Mouse (Mus musculus) gonadal fat pad, adult 2 months (tissue): ENCODE results near the gene Gm20388. TPM values are rescaled to one million over a fixed set of nuclear protein-coding genes. Genes with fewer than 3 reads are reported as not detected.
A peak's percentile ranks its signal among the peaks of the same experiment; 100 is the strongest.

Experiments used
- DNase-seq: peaks from one replicate; pipeline ENCODE4 v3.0.0-alpha.2; 2012; ENCODE audit warnings: low read depth
- polyA plus RNA-seq: library from polyadenylated mRNA; depleted of rRNA; stranded (reverse); fragments of >200 nt; gene quantifications from 2 replicates; pipeline ENCODE4 v1.2.3, GENCODE M21; 2012

The Gm20388 gene
- polyA plus RNA-seq, 1 experiment, result 119 TPM

DNA sequence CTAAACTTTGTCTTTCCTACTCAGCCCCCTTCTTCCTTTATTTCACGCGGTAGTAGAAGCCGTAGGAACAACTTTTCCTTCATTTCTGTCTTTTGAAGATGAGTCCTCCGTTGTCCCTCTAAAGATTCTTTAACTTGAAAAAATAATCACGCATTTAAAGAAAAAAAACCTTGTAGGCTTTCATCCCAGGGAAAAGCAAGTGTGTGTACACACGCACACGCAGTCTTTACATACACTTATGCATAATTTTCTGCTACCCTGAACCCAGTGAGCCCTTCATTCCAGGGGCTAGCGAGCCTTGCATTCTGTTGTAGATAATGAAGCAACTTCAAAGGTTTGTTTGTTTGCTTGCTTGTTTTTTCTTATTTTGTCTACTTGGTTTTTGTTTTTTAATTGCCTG, 1177.6 kb downstream of the Gm20388 start:
- no peak for DNase-seq

DNA sequence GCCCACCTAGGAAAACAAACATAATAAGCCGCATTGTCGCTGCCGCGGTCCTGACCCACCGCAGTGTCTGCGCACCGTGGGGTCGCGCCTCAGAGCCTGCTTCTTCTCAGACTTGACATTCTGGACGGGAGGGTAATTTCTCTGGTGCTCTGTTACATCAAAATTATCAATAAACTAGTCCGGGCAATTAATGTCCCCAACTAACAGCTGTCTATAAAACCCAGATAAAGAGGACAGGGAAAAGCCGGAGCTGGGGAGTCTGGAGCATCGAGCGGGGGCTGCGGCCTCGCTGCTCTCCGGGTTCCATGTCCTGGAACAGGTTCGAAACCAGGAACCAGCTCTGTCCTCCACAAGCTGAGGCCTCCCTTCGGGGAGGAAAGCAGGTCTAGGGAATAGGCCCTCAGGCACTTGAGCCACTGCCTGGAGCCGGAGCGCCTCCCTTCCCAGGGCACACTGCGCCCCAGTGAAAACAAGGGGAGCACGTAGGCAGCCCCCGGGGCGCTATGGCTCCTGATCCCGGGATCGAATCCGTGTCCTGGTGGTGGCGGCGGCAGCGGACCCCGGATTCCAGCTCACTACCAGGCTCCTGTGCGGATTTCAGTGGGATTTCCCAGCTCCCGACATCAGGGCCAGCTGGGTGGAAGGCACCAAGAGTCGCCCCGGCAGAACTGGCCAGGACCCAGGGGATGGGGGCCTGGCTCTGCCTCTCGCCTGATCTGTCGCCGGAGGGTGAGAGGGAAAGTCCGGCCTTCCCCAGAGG, 1178.4 kb downstream of the Gm20388 start:
- DNase-seq, result no peak

- no peak for DNase-seq
Observed at GRCm38 (mm10) chr8:121089631-121090380, 1179.2 kb downstream of the Gm20388 start.

GRCm38 (mm10) chr8:121090716-121091115, 1180.1 kb downstream of the Gm20388 start:
- no peak for DNase-seq

DNA sequence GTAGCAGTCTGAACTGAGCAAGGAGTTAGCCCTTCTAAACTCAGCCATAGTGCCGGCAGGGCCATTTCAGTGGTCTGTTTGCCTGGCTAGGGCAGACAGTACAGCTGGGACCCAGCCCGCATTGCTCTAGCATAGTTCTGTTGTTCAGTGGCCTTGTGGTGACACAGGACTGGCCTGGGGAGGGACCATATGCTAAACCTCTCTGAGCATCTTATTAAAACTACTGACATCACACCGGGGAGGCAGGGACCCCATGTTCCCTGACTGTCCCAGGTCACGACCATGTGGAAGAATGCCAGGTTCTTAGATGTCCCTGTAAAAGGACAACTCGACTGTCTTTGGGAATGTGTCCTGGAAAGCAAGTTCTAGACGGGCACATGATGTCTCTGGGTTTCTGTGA, 1181.5 kb downstream of the Gm20388 start:
- no peak for DNase-seq

GRCm38 (mm10) chr8:121092627-121093026, 1182.0 kb downstream of the Gm20388 start:
- no peak for DNase-seq

- DNase-seq, result no peak
Observed at GRCm38 (mm10) chr8:121093496-121093895, 1182.9 kb downstream of the Gm20388 start.

- DNase-seq, result no peak
Observed at GRCm38 (mm10) chr8:121104049-121104818, 1193.6 kb downstream of the Gm20388 start.

GRCm38 (mm10) chr8:121107668-121108656, 1197.3 kb downstream of the Gm20388 start, which contains the start of gene Mthfsd:
Gene Mthfsd, minus strand, starts transcription at chr8:121108392.
- DNase-seq, result peak; percentile 66

- DNase-seq, result no peak
Observed at GRCm38 (mm10) chr8:121108657-121109056, 1198.0 kb downstream of the Gm20388 start.

- no peak for DNase-seq
Observed at GRCm38 (mm10) chr8:121111145-121111907, 1200.7 kb downstream of the Gm20388 start.

GRCm38 (mm10) chr8:121113261-121113660, 1202.6 kb downstream of the Gm20388 start:
- DNase-seq, result peak; percentile 31

DNA sequence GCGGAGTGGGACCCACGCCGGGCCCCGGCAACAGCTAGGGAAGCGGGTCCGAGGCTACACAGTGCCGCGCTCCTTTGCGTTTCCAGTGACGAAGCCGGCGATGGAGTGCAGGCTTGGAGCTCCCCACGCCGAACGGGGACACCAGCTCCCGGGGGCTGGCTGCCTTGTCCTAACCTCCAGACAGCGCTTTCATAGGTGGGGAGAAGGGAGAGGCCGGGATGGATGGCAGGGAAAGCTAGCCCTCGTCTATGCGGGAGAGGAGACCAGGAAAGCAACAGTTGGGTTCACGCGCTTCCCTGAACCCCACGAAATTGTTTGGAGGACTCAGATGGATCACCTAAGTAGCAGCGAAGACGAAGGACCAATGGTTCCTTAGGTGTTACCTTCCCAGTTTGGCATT, 1204.5 kb downstream of the Gm20388 start:
- no peak for DNase-seq

DNA sequence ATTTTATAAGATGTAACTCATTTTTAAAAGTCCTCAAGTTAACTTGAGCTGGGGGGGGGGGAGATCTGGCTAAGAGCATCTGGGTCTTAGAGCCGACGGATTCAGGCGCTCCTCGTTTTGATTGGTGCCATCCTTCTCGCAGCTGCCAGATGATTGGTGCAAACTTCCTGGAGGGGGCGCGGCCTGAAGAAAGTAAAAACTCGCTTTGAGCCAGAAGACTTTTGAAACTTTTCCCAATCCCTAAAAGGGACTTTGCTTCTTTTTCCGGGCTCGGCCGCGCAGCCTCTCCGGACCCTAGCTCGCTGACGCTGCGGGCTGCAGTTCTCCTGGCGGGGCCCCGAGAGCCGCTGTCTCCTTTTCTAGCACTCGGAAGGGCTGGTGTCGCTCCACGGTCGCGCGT, 1205.3 kb downstream of the Gm20388 start, which contains the start of gene Foxc2:
Gene Foxc2 (plus strand): TSS at position 224 of the 400 bp plus-strand sequence.
- no peak for DNase-seq

- DNase-seq, result no peak
Observed at GRCm38 (mm10) chr8:121116591-121117185, 1206.0 kb downstream of the Gm20388 start.

DNA sequence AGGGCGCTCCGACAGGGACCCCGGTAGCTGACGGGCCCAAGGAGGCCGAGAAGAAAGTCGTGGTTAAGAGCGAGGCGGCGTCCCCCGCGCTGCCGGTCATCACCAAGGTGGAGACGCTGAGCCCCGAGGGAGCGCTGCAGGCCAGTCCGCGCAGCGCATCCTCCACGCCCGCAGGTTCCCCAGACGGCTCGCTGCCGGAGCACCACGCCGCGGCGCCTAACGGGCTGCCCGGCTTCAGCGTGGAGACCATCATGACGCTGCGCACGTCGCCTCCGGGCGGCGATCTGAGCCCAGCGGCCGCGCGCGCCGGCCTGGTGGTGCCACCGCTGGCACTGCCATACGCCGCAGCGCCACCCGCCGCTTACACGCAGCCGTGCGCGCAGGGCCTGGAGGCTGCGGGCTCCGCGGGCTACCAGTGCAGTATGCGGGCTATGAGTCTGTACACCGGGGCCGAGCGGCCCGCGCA, 1206.6 kb downstream of the Gm20388 start:
- DNase-seq, result no peak

GRCm38 (mm10) chr8:121117906-121118305, 1207.3 kb downstream of the Gm20388 start:
- no peak for DNase-seq

DNA sequence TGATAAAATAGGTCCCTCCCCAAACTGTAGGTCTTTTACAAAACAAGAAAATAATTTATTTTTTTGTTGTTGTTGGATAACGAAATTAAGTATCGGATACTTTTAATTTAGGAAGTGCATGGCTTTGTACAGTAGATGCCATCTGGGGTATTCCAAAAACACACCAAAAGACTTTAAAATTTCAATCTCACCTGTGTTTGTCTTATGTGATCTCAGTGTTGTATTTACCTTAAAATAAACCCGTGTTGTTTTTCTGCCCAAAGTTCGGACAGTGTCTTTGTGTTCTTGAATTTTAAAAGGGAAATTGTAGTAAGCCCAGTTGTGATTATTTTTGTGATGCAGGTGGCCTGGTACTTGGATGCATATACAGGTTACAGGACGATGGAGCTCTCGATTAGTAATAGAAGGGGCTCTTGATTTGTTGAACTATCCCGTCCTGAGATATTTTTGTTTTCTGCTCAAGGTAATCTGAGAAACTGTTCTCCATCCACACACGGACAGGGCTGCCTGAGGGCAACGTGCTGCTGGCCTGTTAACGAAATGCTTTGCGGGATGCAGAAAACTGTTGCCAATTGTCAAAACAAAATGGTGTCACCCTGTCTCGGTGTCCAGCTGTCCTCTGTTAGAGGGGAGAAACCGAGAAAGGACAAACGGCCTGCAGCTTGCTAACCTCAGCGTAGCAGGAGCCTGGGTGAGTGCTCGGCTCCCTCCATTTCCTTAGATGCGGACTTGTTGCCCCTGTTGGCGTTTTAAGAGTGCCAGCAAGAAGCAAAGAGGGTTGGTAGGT, 1208.2 kb downstream of the Gm20388 start:
- no peak for DNase-seq
